Mouse (Mus musculus) induced T-regulatory cell, adult 2 months (primary cell): ENCODE measurements around the gene Acad10.
A peak's percentile ranks its signal among the peaks of the same experiment; 100 is the strongest.
"Not testable (repeated sequence)": the region's sequence is repeated elsewhere in the genome, so short reads cannot be mapped to it uniquely, and the experiment has no call there.

Source experiments
- DNase-seq: peaks from one replicate; pipeline ENCODE4 v3.0.0-alpha.2; 2012; ENCODE audit warnings: low read depth

Acad10 gene

DNA sequence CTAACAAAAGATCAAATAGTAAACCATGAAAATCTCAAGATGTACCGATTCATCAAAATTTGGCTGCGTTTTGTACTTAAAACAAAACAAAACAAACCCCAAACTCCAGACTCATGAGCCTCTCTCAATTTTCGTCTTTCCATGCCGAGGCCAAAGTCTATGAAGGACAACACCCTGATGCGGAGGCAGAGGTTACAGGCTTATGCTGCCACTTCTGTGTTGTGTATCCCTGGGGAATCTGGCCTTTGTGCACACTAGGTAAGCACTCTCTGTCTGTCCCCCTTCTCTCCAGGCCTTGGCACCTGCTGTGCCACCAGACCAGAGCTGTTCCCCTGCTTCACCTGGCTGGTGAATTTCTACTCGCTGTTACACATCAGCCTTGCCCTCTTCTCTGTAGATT lies 2.7 kb downstream of the Acad10 start:
- not testable (repeated sequence) for DNase-seq

DNA sequence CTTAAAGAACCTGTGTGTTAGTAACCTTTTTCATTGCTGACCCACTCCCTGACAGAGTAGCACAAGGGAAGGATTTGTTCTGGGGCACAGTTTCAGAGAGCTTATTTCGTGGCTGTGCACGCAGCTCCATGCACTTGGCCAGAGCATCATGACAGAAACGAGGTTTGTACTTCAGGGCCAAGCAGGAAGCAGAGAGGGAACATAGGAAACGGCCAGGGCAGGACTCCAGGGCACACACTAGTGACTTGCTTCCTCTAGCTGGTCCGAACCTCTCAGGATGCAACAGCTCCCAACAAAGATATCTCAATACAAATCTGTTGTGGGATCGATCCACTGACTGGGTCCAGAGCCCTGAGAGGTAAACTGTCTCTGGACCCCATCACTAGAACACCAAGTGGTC lies 3.4 kb downstream of the Acad10 start:
- not testable (repeated sequence) for DNase-seq

DNA sequence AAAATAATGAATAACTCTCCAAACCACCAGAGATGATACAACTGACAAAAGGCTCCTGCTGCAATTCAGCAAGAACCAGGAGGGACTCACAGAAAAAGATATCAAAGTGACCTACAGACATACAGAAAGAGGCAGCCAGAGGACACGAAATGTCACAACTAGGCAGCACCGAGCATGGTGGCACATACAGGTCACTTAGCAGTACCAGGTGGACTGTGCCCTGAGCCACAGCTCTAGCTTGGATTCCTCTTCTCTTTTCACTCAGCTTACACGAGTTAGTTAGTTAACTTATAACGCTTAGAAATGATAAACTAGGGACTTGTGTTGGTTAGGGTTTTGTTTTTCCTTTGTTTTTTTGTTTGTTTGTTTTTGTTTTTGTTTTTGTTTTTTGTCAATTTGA lies 5.8 kb downstream of the Acad10 start:
- no peak for DNase-seq

- DNase-seq: no peak
These were observed 11.2 kb downstream of the Acad10 start for GRCm38 (mm10) chr5:121649134-121649533.

DNA sequence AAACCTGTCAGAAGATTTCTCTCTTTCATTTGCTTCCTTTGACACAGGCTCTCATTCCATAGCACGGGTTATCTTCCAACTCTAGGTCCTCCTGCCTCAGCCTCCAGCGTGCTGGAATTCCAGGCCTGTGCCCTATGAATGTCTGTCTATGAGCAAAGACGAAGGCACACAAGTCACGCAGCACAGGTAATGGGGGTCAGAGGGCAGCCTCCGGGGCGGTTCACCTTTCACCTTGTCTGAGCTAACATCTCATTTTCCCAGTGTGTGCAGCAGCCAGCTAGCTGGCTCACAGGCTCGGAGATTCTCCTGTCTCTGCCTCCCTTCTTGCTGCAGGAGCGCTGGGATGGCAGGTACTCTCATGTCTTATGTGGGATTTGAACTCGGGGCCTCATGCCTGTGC lies 20.7 kb downstream of the Acad10 start:
- no peak for DNase-seq

DNA sequence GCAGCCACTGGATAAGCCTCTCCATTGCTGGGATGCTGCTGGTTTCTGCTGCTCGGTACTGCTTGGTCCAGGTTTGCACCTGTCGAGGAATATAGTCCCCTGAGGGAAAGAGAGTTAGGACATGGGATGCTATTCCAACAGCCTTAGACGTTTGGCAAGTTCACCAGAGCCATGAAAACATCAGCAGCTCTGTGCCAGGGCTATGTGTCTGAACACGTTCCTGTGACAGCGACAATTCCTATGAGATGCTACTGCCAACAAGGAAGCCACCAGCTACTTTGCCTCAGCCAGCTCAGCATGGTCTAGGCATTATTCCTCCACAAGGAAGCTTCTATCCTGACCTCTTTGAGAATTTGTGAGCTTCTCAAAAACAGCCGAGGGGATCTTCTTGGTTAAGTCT lies 23.0 kb downstream of the Acad10 start:
- no peak for DNase-seq

DNA sequence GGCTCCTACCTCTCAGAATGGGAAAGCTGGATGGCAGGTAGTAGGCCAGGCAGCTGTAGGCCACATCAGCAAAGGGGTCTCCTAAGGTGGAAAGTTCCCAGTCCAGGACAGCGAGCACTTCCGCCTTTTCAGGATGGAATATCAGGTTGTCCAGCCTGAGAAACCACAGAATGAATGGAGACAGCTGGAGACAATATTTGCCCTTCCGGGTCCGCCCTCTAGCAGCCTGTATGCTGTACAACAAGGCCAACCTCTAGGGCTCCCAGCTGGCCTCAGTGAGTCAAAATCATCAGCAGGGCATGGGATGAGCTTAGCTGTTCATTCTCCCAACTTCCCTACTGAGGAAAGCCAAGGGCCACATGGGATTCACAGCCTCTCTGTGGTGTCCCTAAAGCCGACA lies 25.6 kb downstream of the Acad10 start:
- DNase-seq: no peak

GRCm38 (mm10) chr5:121632804-121633203 lies 27.5 kb downstream of the Acad10 start:
- no peak for DNase-seq

DNA sequence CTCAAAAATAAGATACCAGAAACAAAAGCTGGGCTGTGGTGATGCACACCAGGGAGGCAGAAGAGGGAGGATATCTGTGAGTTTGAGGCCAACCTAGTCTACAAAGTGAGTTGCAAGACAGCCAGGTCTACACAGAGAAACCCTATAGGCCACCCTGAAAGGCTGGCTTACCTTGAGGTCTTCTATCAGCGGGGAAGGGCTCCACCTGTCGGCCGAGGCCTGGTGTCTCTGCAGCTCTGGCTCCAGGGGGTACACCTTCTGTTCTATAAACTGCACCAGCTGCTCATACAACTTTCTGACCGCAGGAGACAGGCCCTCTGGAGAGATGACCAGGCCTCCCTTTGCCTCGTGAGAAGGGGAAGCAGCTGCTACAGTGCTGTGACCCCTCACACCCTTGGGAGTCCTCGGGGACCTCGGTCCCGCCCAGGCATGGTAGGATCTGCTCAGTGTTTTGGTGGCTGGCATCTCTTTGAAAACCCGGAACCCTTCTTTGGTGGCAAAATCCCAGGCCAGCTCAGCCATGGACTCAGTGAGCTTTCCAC lies 29.1 kb downstream of the Acad10 start:
- not testable (repeated sequence) for DNase-seq

- peak; percentile 81 for DNase-seq
These were observed 32.4 kb downstream of the Acad10 start for GRCm38 (mm10) chr5:121627871-121628270.

GRCm38 (mm10) chr5:121623241-121623640 lies 37.1 kb downstream of the Acad10 start:
- DNase-seq: no peak

GRCm38 (mm10) chr5:121621102-121621501 lies 39.2 kb downstream of the Acad10 start:
- DNase-seq: no peak

DNA sequence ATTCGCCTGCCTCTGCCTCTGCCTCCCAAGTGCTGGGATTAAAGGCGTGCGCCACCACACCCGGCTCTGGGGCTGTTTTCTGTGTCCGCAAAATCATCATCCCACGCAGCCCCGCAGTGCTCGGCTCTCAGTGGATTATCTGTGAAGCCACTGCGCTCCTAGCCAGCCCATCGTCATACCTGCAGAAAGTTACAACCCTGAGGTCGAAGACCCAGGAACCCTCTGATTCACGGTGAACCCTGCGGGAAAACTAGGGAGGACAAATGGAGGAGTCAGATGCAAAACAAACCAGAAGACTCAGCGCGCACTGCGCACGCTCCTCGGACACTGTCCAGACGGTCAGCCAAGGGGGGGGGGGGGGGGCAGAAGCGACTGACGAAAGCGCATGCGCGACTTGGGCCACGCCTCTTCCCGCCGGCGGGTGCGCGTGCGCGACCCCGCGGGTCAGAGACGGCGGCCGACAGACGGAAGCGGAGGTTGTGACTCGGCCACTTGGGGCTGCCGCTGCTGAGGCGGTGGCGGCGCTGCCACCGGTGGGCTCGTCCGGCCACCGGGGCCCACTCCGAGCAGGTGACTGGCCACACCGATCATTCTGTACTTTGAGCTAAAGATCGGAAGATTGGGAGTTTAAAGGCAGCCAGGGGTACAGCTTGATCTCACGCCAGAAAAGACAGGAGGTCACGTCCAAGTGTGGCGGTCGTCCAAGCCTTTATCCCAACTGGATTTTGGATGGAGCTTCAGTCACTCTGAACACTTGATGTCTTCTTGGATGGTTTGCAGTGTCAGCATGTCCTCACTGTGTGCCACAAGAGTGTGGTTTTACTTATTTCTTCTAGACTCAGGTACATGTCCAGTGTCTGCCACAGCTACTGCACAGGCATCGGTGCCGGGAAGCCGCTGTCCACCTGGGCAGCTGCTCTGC lies 41.5 kb downstream of the Acad10 start, which contains the start of gene Acad12:
Acad12 (minus strand) TSS at position 347 of the 922 bp plus-strand sequence.
- peak; percentile 87 for DNase-seq

DNA sequence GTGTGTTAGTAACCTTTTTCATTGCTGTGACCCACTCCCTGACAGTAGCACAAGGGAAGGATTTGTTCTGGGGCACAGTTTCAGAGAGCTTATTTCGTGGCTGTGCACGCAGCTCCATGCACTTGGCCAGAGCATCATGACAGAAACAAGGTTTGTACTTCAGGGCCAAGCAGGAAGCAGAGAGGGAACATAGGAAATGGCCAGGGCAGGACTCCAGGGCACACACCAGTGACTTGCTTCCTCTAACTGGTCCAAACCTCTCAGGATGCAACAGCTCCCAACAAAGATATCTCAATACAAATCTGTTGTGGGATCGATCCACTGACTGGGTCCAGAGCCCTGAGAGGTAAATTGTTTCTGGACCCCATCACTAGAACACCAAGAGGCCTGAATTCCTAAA lies 45.4 kb downstream of the Acad10 start:
- not testable (repeated sequence) for DNase-seq

GRCm38 (mm10) chr5:121612036-121612435 lies 48.3 kb downstream of the Acad10 start:
- no peak for DNase-seq

DNA sequence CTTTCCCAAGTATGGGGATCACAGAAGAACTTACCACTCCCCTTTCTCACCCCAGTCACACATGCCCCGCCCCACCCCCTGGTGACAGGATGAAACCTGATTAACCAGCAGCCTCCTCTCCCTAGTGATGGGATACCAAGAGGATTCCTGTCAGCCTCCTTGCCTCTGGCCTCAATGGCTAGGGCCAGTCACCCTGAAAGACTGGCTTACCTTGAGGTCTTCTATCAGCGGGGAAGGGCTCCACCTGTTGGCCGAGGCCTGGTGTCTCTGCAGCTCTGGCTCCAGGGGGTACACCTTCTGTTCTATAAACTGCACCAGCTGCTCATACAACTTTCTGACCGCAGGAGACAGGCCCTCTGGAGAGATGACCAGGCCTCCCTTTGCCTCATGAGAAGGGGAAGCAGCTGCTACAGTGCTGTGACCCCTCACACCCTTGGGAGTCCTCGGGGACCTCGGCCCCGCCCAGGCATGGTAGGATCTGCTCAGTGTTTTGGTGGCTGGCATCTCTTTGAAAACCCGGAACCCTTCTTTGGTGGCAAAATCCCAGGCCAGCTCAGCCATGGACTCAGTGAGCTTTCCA lies 50.7 kb downstream of the Acad10 start:
- not testable (repeated sequence) for DNase-seq

DNA sequence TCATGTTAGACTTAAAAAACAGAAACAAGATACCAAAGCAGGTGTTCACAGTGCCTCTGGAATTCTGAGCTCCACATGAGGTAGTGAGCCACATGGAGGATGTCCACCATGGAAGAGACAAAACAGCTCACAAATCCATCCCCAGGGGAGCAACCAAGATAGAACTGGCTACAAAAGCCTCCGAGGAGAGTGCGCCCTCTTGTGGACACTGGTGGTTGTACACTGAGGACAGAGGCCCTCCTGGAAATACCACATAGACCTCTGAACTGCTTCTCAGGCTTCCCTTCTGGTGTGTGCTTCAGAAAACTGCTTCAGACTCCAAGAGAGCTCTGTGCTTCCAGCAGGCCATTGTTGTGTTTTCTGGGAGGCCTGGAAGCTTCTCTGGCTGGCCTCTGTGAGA lies 54.2 kb downstream of the Acad10 start:
- DNase-seq: peak; percentile 87

DNA sequence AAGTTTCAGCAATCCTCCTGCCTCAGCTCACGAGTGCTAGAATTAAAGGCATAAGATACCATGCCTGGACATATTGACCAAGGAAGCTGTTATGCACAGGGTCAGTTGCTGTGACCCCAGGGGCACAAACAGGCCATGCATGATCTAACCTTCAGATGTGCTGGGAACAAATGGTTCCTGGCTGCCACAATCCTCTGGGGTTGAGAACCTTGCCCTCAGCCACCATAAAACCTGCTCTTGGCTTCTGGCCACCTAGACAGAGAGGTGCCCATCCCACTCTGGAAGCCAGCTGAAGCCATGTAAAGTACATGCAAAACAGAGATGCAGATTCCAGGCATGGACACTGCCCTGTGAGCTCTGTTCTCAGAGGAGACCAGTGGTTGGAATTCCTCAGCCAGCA lies 56.5 kb downstream of the Acad10 start:
- not testable (repeated sequence) for DNase-seq

DNA sequence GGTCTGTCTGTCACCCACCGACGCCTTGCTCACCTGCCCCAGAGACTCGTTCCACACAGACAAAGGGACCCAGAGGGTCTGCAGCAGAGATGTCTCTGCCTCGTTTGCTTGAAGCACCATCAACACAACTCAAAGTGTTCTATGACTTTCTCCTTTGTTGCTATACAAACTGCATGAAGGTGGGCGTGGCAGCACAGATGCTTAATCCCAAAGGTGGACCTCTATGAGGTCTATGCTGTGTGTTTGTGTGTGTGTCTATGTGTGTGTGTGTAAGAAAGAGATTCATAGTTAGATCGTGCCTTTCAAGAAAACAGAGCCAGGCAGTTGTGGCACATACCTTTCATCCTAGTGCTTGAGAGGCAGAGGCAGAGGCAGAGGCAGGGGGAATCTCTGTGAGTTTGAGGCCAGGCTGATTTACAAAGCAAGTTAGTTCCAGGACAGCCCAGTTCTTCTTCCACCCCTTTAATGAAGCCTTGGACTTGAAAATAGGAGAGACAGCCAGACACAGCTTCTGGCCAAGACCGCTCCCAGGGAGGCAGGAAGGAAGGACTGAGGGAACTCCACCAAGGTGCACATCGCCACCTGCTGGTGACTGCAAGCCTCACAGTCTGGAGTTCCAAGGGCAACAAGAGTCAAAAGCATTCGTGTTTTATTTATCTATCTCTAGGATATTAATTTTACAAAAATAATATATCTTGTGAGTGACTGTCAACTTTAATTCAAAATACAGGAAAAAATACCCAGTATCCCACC lies 58.6 kb downstream of the Acad10 start:
- peak; percentile 90 for DNase-seq

GRCm38 (mm10) chr5:121598871-121599610 lies 61.3 kb downstream of the Acad10 start:
- DNase-seq: no peak

GRCm38 (mm10) chr5:121597991-121598537 lies 62.2 kb downstream of the Acad10 start:
- no peak for DNase-seq
